Mouse (Mus musculus) kidney, embryonic 14.5 days (tissue): ENCODE results near the gene Gm6583. TPM values are rescaled to one million over a fixed set of nuclear protein-coding genes. Genes with fewer than 3 reads are reported as not detected.
A peak's percentile ranks its signal among the peaks of the same experiment; 100 is the strongest.
"Not testable (repeated sequence)": the region's sequence is repeated elsewhere in the genome, so short reads cannot be mapped to it uniquely, and the experiment has no call there.

Source experiments
- ATAC-seq: fragments of 200-750 bp; cut with Nextera tagmentation; 2 replicates; pipeline ENCODE4 v1.8.0; 2017; ENCODE audit warnings: moderate number of reproducible peaks, mild to moderate bottlenecking, moderate TSS enrichment, moderate library complexity; ENCODE audit not compliant: low FRiP score, low TSS enrichment
- H3K27ac ChIP-seq: fragments of 300-500 bp; sonication (generic); 2 replicates; pipeline ENCODE4 v1.5.1; 2014; ENCODE audit warnings: low read depth, mild to moderate bottlenecking, low read length, moderate library complexity, mixed read lengths
- H3K27me3 ChIP-seq: fragments of 300-500 bp; sonication (generic); 2 replicates; pipeline ENCODE4 v1.6.1; 2014; ENCODE audit warnings: mild to moderate bottlenecking, low read length; ENCODE audit not compliant: control insufficient read depth, insufficient read depth
- H3K36me3 ChIP-seq: fragments of 300-500 bp; sonication (generic); 2 replicates; pipeline ENCODE4 v1.6.1; 2014; ENCODE audit warnings: low read length, mixed read lengths; ENCODE audit not compliant: control insufficient read depth, insufficient read depth
- H3K4me1 ChIP-seq: fragments of 300-500 bp; sonication (generic); 2 replicates; pipeline ENCODE4 v1.6.1; 2014; ENCODE audit warnings: low read length, mixed read lengths; ENCODE audit not compliant: control insufficient read depth, insufficient read depth
- H3K4me2 ChIP-seq: fragments of 300-500 bp; sonication (generic); replicated peaks from 2 replicates; pipeline ENCODE4 v1.6.1; 2014; ENCODE audit warnings: low read depth, mild to moderate bottlenecking, low read length
- H3K4me3 ChIP-seq: fragments of 300-500 bp; sonication (generic); 2 replicates; pipeline ENCODE4 v1.5.1; 2014; ENCODE audit warnings: mild to moderate bottlenecking, low read length
- H3K9ac ChIP-seq: fragments of 300-500 bp; sonication (generic); 2 replicates; pipeline ENCODE4 v1.6.1; 2014; ENCODE audit warnings: low read depth, mild to moderate bottlenecking, low read length, moderate library complexity
- H3K9me3 ChIP-seq: fragments of 300-500 bp; sonication (generic); 2 replicates; pipeline ENCODE4 v1.6.1; 2016; ENCODE audit warnings: low read length; ENCODE audit not compliant: control insufficient read depth
- WGBS: fragments of 180-500 bp; shearing (Covaris S2); extraction: QIAGEN DNeasy Blood & Tissue Kit; methylation state at CpG from one replicate; pipeline ENCODE4 v1.1.7; 2014; 5-methylcytosine and 5-hydroxymethylcytosine counted together
- polyA plus RNA-seq: library from polyadenylated mRNA; unstranded; fragments of >200 nt; fragmentation: Nextera tagmentation; extraction: Ambion mirVana; gene quantifications from 2 replicates; pipeline ENCODE4 v1.2.1, GENCODE M21; 2014

The Gm6583 gene
- polyA plus RNA-seq, 1 experiment from 2014 or later, result 0.12 TPM

DNA sequence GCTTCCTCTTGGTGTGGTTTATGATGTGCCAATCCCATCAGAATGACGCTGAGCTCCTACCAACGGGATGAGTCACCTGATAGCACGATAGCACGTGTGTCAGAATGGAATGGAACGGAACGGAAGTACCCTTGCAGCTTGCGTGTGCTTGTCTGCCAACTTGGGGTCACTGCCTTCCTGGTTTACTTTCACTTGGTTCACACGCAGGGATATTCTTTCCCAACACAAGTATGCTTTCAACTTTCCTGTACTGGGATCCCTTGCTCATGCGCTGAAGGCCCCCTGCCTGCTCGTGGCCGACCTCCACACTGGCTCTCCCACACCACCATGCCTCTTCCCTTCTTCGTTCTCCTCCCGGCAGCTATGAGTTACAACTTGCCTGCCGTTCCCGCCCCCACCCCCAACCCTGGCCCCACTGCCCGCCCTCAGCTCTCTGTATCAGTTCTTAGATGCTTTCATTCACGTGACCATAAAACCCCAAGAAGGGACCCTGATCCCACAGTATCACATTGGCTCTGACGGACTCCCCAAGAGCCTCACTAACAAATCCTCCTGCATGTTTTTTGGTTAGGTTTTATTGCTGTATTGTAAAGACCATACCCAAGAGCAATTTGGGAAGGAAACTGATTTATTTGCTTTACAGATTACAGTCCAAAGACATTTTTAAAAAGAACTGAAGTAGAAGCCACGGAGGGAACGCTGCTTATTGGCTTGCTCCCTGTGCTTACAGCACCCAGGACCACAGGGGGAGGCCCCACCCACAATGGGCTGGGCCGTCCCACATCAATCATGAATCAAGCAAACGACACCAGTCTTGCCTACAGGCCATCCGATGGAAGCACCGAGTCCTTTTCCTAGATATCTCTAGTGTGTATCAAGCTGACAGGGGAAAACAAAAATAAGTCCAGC is 30.9 kb downstream of the Gm6583 start:
- Histone ChIP-seq H3K9me3 (no peaks in the 10 kb centered on the region), H3K4me3 (peak overlapping the region; percentile 21; the same call in 1 of the 2 replicates), H3K27ac (peak overlapping the region; percentile 74), H3K27me3 (no peaks in the 10 kb centered on the region), H3K36me3 (peaks cover 18% of the 10 kb centered on the region), H3K9ac (peak overlapping the region; percentile 53), H3K4me2 (peak overlapping the region; percentile 60), H3K4me1 (peaks cover 19% of the 10 kb centered on the region)
- WGBS, result 16% methylated on average over 24 of the region's 24 CpGs
- ATAC-seq, result peak; percentile 79

DNA sequence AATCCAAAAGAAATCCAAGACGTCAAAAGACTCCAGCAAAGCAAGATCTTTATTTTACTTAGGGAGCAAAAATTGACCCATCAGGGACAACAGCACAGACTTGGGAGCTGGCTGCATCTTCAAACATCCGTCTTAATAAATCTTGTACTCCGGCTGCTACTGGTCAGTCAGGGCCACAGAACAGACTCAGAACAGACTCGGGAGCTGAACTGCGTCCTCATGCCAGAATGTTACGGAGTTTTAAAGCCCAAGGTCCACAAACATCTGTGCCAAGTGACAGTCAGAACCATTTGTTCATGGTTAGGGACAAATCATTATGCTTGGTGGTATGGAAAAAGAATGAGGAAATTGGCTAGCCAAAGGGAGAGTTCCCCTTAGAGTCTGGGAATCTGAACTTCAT is 32.6 kb downstream of the Gm6583 start:
- H3K9me3 ChIP-seq, result no peaks in the 10 kb centered on the region
- no peak overlapping the region for H3K4me2 ChIP-seq
- no peak overlapping the region for H3K9ac ChIP-seq
- H3K27me3 ChIP-seq, result no peaks in the 10 kb centered on the region
- ATAC-seq, result no peak
- H3K36me3 ChIP-seq, result 0 out of 2 replicates have a peak, but pooled peaks cover 4% of the 10 kb centered on the region
- H3K4me3 ChIP-seq, result no peak overlapping the region
- peaks cover 19% of the 10 kb centered on the region for H3K4me1 ChIP-seq
- H3K27ac ChIP-seq, result no peak overlapping the region
- WGBS, result 86% methylated on average over 6 of the region's 6 CpGs

DNA sequence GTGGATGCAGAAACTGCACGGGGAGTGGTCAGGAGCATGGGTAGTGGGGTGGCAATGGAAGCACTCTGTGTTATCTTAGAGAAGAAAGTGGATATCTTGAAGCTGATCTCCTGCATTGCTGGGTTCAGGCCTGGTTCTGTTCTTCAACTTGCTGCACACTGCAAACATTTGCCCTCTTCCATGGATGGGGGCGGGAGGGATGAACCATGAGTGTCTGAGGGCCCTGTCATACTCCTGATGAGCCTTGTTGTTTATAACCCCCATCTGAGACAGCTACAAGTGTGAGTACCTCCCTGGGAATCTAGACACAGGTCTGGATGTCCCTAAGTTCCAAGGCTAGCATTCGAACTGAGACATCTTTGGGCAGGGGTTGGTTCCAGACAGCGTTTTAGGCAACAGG is 34.5 kb downstream of the Gm6583 start:
- Histone ChIP-seq H3K4me3 (no peak overlapping the region), H3K4me1 (0 out of 2 replicates have a peak, but pooled peaks cover 10% of the 10 kb centered on the region), H3K36me3 (no peaks in the 10 kb centered on the region), H3K4me2 (no peak overlapping the region), H3K27ac (no peak overlapping the region), H3K27me3 (no peaks in the 10 kb centered on the region), H3K9me3 (no peaks in the 10 kb centered on the region), H3K9ac (no peak overlapping the region)
- 86% methylated on average over 4 of the region's 4 CpGs for WGBS
- ATAC-seq, result no peak

DNA sequence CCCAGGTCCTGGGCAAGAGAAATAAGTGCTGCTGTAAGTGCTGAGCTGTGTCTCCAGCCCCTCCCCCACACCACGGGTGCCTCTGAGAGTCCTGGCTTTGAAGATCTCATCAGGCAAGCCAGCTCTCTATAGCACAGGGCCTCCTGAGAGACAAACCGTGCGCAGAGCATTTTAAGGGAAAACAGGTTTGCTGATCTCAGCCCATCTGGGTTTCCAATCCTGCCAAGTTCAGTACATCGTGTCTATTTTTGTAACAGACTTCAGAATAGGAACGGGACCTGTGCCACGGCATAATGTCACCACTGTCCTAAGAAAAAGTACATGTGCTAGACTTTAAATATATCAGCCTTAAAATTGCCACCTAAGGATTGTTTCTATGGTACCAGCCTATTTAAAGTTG is 34.9 kb downstream of the Gm6583 start:
- Histone ChIP-seq H3K36me3 (no peaks in the 10 kb centered on the region), H3K27ac (no peak overlapping the region), H3K27me3 (no peaks in the 10 kb centered on the region), H3K4me2 (no peak overlapping the region), H3K9ac (no peak overlapping the region), H3K4me3 (no peak overlapping the region), H3K4me1 (0 out of 2 replicates have a peak, but pooled peaks cover 10% of the 10 kb centered on the region), H3K9me3 (no peaks in the 10 kb centered on the region)
- 75% methylated on average over 6 of the region's 6 CpGs for WGBS
- no peak for ATAC-seq

DNA sequence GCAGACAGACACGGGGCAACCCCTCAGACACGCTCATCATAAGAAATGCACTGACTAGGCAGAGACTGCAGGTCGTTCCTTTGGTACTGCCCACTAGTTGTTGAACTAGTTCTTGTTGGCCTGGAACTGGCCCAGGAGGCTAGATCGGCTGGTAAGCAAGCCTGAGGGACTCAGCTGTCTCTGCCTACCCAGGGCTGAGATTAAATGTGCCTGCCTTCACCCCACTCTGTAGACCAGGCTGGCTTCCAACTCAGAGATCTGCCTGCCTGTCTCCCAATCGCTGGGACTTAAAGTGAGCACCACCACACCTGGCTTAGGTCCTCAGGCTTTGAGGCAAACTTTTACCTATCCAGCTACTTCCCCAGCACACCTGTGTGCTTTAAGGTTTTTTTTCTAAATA is 35.5 kb downstream of the Gm6583 start:
- WGBS, result 79% methylated on average over 5 of the region's 5 CpGs

DNA sequence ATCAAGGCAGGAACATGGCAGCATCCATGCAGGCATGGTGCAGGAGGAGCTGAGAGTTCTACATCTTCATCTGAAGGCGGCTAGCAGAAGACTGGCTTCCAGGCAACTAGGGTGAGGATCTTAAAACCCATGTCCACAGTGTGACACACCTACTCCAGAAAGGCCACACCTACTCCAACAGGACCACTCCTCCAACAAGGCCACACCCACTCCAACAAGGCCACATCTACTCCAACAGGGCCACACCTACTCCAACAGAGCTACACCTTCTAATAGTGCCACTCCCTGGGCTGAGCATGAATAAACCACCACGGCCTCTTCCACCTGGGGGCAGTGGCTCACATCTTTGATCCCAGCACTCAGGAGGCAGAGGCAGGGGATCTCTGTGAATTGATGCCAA is 36.5 kb downstream of the Gm6583 start:
- not testable (repeated sequence) for H3K27me3 ChIP-seq, H3K4me3 ChIP-seq, H3K36me3 ChIP-seq, H3K9me3 ChIP-seq, H3K27ac ChIP-seq, H3K9ac ChIP-seq, H3K4me1 ChIP-seq, ATAC-seq, H3K4me2 ChIP-seq
- WGBS, result 72% methylated on average over 2 of the region's 2 CpGs

More for the DNA sequence above, 35.5 kb downstream of the Gm6583 start:
- Histone ChIP-seq H3K4me3 (no peak overlapping the region), H3K9me3 (no peaks in the 10 kb centered on the region), H3K4me1 (0 out of 2 replicates have a peak, but pooled peaks cover 8% of the 10 kb centered on the region), H3K9ac (no peak overlapping the region), H3K27me3 (no peaks in the 10 kb centered on the region), H3K27ac (no peak overlapping the region), H3K36me3 (peaks cover 5% of the 10 kb centered on the region), H3K4me2 (no peak overlapping the region)
- no peak for ATAC-seq

DNA sequence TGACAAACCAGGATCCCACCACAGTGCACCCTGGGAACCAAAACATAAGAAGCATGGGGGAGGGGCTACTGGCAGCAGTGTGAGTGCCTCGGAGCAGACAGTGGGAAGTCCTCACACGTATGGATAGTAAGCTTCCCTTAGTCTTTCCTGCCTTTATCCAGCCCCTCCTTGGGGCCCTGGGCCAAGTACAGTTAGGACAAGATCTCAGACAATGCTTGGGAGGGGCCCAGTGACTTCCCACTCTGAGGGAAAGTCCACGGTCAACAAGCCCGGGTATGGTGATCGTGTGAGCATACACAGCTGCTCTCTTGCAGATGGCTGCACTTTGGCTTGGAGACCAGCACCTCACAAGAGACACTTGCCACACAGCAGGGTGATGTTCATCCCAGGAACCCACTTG is 38.5 kb downstream of the Gm6583 start:
- ATAC-seq, result no peak
- Histone ChIP-seq H3K4me3 (no peak overlapping the region), H3K4me2 (no peak overlapping the region), H3K27ac (no peak overlapping the region), H3K9ac (no peak overlapping the region), H3K36me3 (peaks cover 24% of the 10 kb centered on the region), H3K4me1 (no peaks in the 10 kb centered on the region), H3K9me3 (no peaks in the 10 kb centered on the region), H3K27me3 (no peaks in the 10 kb centered on the region)
- WGBS, result 64% methylated on average over 5 of the region's 5 CpGs

DNA sequence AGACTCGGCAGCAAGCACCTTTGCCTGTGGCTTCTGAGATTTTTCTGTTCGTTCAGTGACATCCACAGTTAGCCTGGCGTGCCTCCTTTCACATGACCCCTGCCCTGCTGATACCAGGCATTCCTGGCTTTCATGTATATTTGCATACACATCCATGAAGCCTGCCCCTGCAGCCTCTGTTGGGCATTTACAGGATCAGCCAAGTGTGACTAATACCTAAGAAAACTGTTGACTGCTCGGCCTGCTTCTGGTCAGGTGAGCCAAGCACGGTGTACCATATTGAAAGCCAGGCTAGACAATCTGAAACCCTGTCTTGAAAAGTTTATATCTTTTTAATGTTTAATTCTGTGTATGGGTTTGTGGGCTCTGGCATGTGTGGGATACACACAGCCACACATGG is 39.4 kb downstream of the Gm6583 start:
- no peak overlapping the region for H3K4me3 ChIP-seq
- peaks cover 30% of the 10 kb centered on the region for H3K36me3 ChIP-seq
- H3K4me2 ChIP-seq, result no peak overlapping the region
- H3K4me1 ChIP-seq, result no peaks in the 10 kb centered on the region
- 0 out of 2 replicates have a peak, but pooled peaks have one; percentile 44 for ATAC-seq
- H3K27me3 ChIP-seq, result no peaks in the 10 kb centered on the region
- H3K27ac ChIP-seq, result no peak overlapping the region
- no peaks in the 10 kb centered on the region for H3K9me3 ChIP-seq
- no peak overlapping the region for H3K9ac ChIP-seq
- 75% methylated on average over 5 of the region's 5 CpGs for WGBS

DNA sequence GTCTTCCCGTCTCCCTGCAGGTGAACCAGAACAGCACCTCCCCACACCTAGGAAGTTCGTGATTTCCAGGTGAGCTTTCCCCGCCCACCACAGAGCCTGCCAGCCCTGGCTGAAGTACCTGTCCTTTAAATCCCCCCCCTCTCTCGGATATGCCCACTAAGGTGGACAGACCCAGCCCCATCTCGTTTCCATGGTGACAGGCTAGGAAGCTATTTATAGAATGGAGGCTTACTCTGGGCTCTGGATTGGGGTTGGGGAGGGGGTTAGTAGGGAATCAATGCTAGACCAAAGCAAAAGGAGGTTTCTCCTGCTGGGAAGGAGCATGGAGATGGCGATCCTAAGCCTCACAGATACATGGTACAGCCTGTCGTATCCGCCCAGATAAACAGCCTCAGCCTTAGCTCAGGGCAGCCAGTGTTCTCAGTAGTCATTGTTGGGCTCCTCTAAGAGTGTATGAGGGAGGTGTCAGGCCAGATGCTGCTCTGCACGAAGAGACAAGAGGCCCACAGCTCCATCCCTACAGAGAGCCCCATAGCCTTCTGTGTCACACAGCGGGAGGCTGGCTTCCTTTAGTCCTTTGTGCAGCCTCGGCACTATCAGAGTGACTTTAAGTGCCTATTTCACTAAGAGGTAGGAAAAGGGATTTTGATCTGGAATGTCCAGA is 42.5 kb downstream of the Gm6583 start:
- Histone ChIP-seq H3K9me3 (no peaks in the 10 kb centered on the region), H3K36me3 (peaks cover 54% of the 10 kb centered on the region), H3K4me2 (no peak overlapping the region), H3K4me1 (no peaks in the 10 kb centered on the region), H3K27ac (no peak overlapping the region), H3K27me3 (no peaks in the 10 kb centered on the region), H3K9ac (no peak overlapping the region), H3K4me3 (no peak overlapping the region)
- 83% methylated on average over 11 of the region's 11 CpGs for WGBS
- ATAC-seq, result no peak
